8 mouse cellular contexts compared by ENCODE assay signal in the genomic region with DNA sequence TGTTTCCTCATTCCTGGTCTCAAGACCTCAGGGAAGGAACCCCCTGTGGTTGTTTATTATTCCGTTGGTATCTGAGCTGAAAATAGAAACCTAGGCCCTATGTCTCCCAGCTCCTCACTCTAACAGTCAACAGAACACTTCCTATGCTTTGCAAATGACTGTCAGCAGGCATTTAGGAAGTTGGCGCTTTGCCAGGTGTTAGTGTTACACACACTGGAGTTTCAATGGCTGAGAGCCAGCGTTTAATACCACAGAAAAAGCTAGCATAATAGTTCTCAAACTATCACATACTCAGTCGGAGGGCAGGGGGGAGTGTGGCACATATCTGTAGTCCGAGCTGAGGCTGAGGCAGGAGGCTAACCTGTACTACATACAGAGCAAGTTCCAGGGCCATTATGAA. TPM values are rescaled to one million over a fixed set of nuclear protein-coding genes. Genes with fewer than 3 reads are reported as not detected.
DNase-seq lines count a peak whose midpoint lies in the region; ATAC-seq and TF ChIP-seq lines count a peak whose summit lies in the region.

No protein-coding gene starts in this region.

- peak; percentile 51 for DNase-seq in heart, adult 18-20 months
- no peak for DNase-seq in heart, postnatal 25 days (ENCODE audit: low spot score)
- DNase-seq in NIH3T3 (ENCODE audit: low read depth): peak; percentile 83
- peak; percentile 59 for DNase-seq in hindbrain, embryonic 11.5 days (ENCODE audit: low spot score)
- peak; percentile 71 for DNase-seq in liver, postnatal 0 days
- peak; percentile 61 for DNase-seq in right cerebral cortex, postnatal 14 days

- 33% methylated on average over 5 of the region's 5 CpGs for WGBS in embryonic facial prominence, embryonic 12.5 days
- WGBS in hindbrain, embryonic 11.5 days: 48% methylated on average over 5 of the region's 5 CpGs
- 17% methylated on average over 5 of the region's 5 CpGs for WGBS in liver, postnatal 0 days (ENCODE audit: insufficient replicate concordance)

- peak; percentile 59 for ATAC-seq in embryonic facial prominence, embryonic 12.5 days (ENCODE audit: insufficient number of reproducible peaks, insufficient read depth, low FRiP score, low TSS enrichment)
- ATAC-seq in hindbrain, embryonic 11.5 days (ENCODE audit: low FRiP score): no peak
- peak; percentile 27; the same call in 1 of the 2 replicates for ATAC-seq in liver, postnatal 0 days
- ATAC-seq in inflammation-experienced regulatory T-cells, adult 6 months: no peak

- no peak overlapping the region for H3K9ac ChIP-seq in embryonic facial prominence, embryonic 12.5 days
- H3K9ac ChIP-seq in hindbrain, embryonic 11.5 days (ENCODE audit: low read depth, low read length): no peak overlapping the region
- no peak overlapping the region for H3K9ac ChIP-seq in liver, postnatal 0 days (replicated peaks)

- H3K4me3 ChIP-seq in embryonic facial prominence, embryonic 12.5 days: no peak overlapping the region
- H3K4me3 ChIP-seq in hindbrain, embryonic 11.5 days (ENCODE audit: low read depth, low read length): no peak overlapping the region
- no peak overlapping the region for H3K4me3 ChIP-seq in liver, postnatal 0 days (ENCODE audit: low read depth, low read length)

- H3K27me3 ChIP-seq in embryonic facial prominence, embryonic 12.5 days: no peaks in the 10 kb centered on the region
- H3K27me3 ChIP-seq in hindbrain, embryonic 11.5 days (ENCODE audit: control insufficient read depth, insufficient read depth, low read length): no peaks in the 10 kb centered on the region; the same call in 1 of the 2 replicates
- no peaks in the 10 kb centered on the region for H3K27me3 ChIP-seq in liver, postnatal 0 days (ENCODE audit: insufficient read depth, low read length)

- intact Hi-C loops in heart, postnatal 25 days (cut with DNase I): loop anchor here (5.0 to 10.0 kb wide), 2 partner anchors 112 to 344 kb away; a partner anchor contains a TSS

- H3K9me3 ChIP-seq in embryonic facial prominence, embryonic 12.5 days: no peaks in the 10 kb centered on the region
- no peaks in the 10 kb centered on the region for H3K9me3 ChIP-seq in hindbrain, embryonic 11.5 days (ENCODE audit: control insufficient read depth, low read length)
- H3K9me3 ChIP-seq in liver, postnatal 0 days (ENCODE audit: low read length): no peaks in the 10 kb centered on the region

- no peak for TF ChIP-seq EP300 in liver, postnatal 0 days (IDR thresholded peaks at IDR 0.05; ENCODE audit: low read depth)

- H3K4me1 ChIP-seq in embryonic facial prominence, embryonic 12.5 days: peaks cover 26% of the 10 kb centered on the region
- 0 out of 2 replicates have a peak, but pooled peaks cover 3% of the 10 kb centered on the region for H3K4me1 ChIP-seq in hindbrain, embryonic 11.5 days (replicated peaks; ENCODE audit: control insufficient read depth, insufficient read depth, low read length)
- peaks cover 9% of the 10 kb centered on the region; the same call in 1 of the 2 replicates for H3K4me1 ChIP-seq in liver, postnatal 0 days (ENCODE audit: insufficient read depth)

- TF ChIP-seq CTCF in liver, postnatal 0 days (IDR thresholded peaks at IDR 0.05; ENCODE audit: low read depth): no peak

- no peak overlapping the region for H3K4me2 ChIP-seq in embryonic facial prominence, embryonic 12.5 days (replicated peaks)
- no peak overlapping the region for H3K4me2 ChIP-seq in hindbrain, embryonic 11.5 days (replicated peaks; ENCODE audit: low read depth, low read length)
- H3K4me2 ChIP-seq in liver, postnatal 0 days (ENCODE audit: low read depth, low read length): no peak overlapping the region

- 0 out of 2 replicates have a peak overlapping the region, but pooled peaks have one; percentile 23 for H3K27ac ChIP-seq in embryonic facial prominence, embryonic 12.5 days
- H3K27ac ChIP-seq in hindbrain, embryonic 11.5 days (ENCODE audit: low read depth, low read length): no peak overlapping the region
- peak overlapping the region; percentile 75 for H3K27ac ChIP-seq in liver, postnatal 0 days (ENCODE audit: low read depth)

- H3K36me3 ChIP-seq in embryonic facial prominence, embryonic 12.5 days: no peaks in the 10 kb centered on the region
- H3K36me3 ChIP-seq in hindbrain, embryonic 11.5 days (ENCODE audit: control insufficient read depth, insufficient read depth, low read length): no peaks in the 10 kb centered on the region
- H3K36me3 ChIP-seq in liver, postnatal 0 days (replicated peaks; ENCODE audit: insufficient read depth, low read length): no peaks in the 10 kb centered on the region

RNA-seq across cellular contexts. Expression of a gene that starts 53.3 kb away (rescaled TPM):
- 10 to 100 TPM; 22.9 TPM for total RNA-seq in heart, adult 18-20 months (2021)
- total RNA-seq in heart, postnatal 25 days (2021): 10 to 100 TPM; 21.0 to 22.3 TPM
- polyA plus RNA-seq in embryonic facial prominence, embryonic 12.5 days (2016; fragmentation: Nextera tagmentation; extraction: Ambion mirVana): 107 and 109 TPM in 2 replicates
- 123 and 132 TPM in 2 replicates for polyA plus RNA-seq in hindbrain, embryonic 11.5 days (2014; fragmentation: Nextera tagmentation; extraction: Ambion mirVana)
- polyA plus RNA-seq in liver, postnatal 0 days (2015; fragmentation: Nextera tagmentation; extraction: Ambion mirVana): 13.4 and 14.9 TPM in 2 replicates
- polyA plus RNA-seq in inflammation-experienced regulatory T-cells, adult 6 months (2017; shearing (Covaris generic)): 10 to 100 TPM; 30.8 to 34.3 (median 33.4) TPM

Comparison
In these comparisons a context has a peak if more than half of its experiments do, and no peak if none do; other contexts are left out.
1. ATAC-seq: peak in embryonic facial prominence, embryonic 12.5 days (single experiment) and liver, postnatal 0 days (single experiment); none in hindbrain, embryonic 11.5 days (single experiment) and inflammation-experienced regulatory T-cells, adult 6 months (single experiment).